In the genomic region with DNA sequence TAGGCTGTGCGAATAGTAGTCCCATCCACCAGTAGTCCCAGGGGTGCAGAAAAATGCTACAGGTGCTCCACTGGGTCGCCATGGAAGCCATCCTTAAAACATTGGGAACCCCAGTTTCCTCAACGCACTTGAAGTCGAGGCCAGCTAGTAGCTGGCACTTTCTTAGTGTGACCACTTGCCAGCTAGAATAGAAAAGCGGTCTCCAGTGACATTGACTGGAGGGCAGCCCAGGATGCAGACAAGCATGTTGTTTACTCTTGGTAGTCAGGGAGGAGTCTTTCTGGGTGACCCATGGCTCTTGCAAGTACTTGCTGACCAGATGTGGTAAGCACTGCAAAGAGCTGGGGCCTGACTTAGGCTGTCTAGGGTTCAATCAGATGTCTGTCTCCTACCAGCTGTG, we compare ENCODE assay signal across 8 mouse cellular contexts. TPM values are rescaled to one million over a fixed set of nuclear protein-coding genes. Genes with fewer than 3 reads are reported as not detected.
DNase-seq lines count a peak whose midpoint lies in the region; ATAC-seq and TF ChIP-seq lines count a peak whose summit lies in the region.

No protein-coding gene starts in this region.

- H3K4me2 ChIP-seq in embryonic facial prominence, embryonic 14.5 days (ENCODE audit: low read depth, low read length): peak overlapping the region; percentile 65
- H3K4me2 ChIP-seq in heart, postnatal 0 days (ENCODE audit: low read depth, low read length): peak overlapping the region; percentile 68; the same call in 1 of the 2 replicates
- peak overlapping the region; percentile 73 for H3K4me2 ChIP-seq in liver, postnatal 0 days (ENCODE audit: low read depth, low read length)

- no peaks in the 10 kb centered on the region for H3K27me3 ChIP-seq in liver, adult 2 months (ENCODE audit: control insufficient read depth, insufficient read depth, low read length)
- H3K27me3 ChIP-seq in embryonic facial prominence, embryonic 14.5 days (replicated peaks; ENCODE audit: control insufficient read depth, insufficient read depth, low read length): no peaks in the 10 kb centered on the region
- H3K27me3 ChIP-seq in heart, postnatal 0 days (ENCODE audit: control insufficient read depth, insufficient read depth, low read length): no peaks in the 10 kb centered on the region
- H3K27me3 ChIP-seq in liver, postnatal 0 days (ENCODE audit: insufficient read depth, low read length): no peaks in the 10 kb centered on the region

- no peak overlapping the region for H3K9ac ChIP-seq in liver, adult 2 months (ENCODE audit: low read depth, low read length)
- H3K9ac ChIP-seq in embryonic facial prominence, embryonic 14.5 days (ENCODE audit: low read depth, low read length): peak overlapping the region; percentile 69
- peak overlapping the region; percentile 53; the same call in 1 of the 2 replicates for H3K9ac ChIP-seq in heart, postnatal 0 days (replicated peaks; ENCODE audit: low read depth, low read length)
- no peak overlapping the region for H3K9ac ChIP-seq in liver, postnatal 0 days (replicated peaks)

- TF ChIP-seq POLR2A in liver, adult 2 months (IDR thresholded peaks at IDR 0.05; ENCODE audit: extremely low read depth, insufficient read depth, low read length): no peak

- H3K27ac ChIP-seq in liver, adult 2 months (replicated peaks; ENCODE audit: insufficient read depth, low read depth, low read length): no peak overlapping the region
- H3K27ac ChIP-seq in embryonic facial prominence, embryonic 14.5 days (replicated peaks; ENCODE audit: low read depth, low read length): peak overlapping the region; percentile 81
- H3K27ac ChIP-seq in heart, postnatal 0 days (ENCODE audit: low read depth): no peak overlapping the region
- no peak overlapping the region for H3K27ac ChIP-seq in liver, postnatal 0 days (ENCODE audit: low read depth)

- peak; percentile 14 for DNase-seq in liver, adult 2 months (ENCODE audit: extremely low read depth, low read depth, low spot score)
- no peak for DNase-seq in liver
- DNase-seq in embryonic facial prominence, embryonic 14.5 days (ENCODE audit: low spot score): no peak
- DNase-seq in heart, postnatal 0 days (ENCODE audit: low spot score): no peak
- DNase-seq in liver, postnatal 0 days: no peak
- no peak for DNase-seq in urinary bladder, adult 18-20 months (ENCODE audit: low spot score in 2 of 2)
- DNase-seq in spleen, postnatal 36 days (ENCODE audit: low spot score in 2 of 2): no peak
- no peak for DNase-seq in kidney, postnatal 10 days

- peaks cover 6% of the 10 kb centered on the region for H3K36me3 ChIP-seq in liver, adult 2 months (ENCODE audit: control insufficient read depth, insufficient read depth, low read length)
- H3K36me3 ChIP-seq in embryonic facial prominence, embryonic 14.5 days (ENCODE audit: control insufficient read depth, insufficient read depth, low read length): peaks cover 19% of the 10 kb centered on the region
- peaks cover 16% of the 10 kb centered on the region; the same call in 1 of the 2 replicates for H3K36me3 ChIP-seq in heart, postnatal 0 days (replicated peaks; ENCODE audit: control insufficient read depth, insufficient read depth, low read length)
- peaks cover 8% of the 10 kb centered on the region; the same call in 1 of the 2 replicates for H3K36me3 ChIP-seq in liver, postnatal 0 days (replicated peaks; ENCODE audit: insufficient read depth, low read length)

- peaks cover 9% of the 10 kb centered on the region; the same call in 1 of the 2 replicates for H3K79me2 ChIP-seq in liver, adult 2 months (ENCODE audit: control insufficient read depth, insufficient read depth, low read length)

- H3K9me3 ChIP-seq in embryonic facial prominence, embryonic 14.5 days (ENCODE audit: control insufficient read depth, low read length): no peaks in the 10 kb centered on the region
- H3K9me3 ChIP-seq in heart, postnatal 0 days (replicated peaks; ENCODE audit: control insufficient read depth, low read length): no peaks in the 10 kb centered on the region
- H3K9me3 ChIP-seq in liver, postnatal 0 days (ENCODE audit: low read length): no peaks in the 10 kb centered on the region

- ATAC-seq in embryonic facial prominence, embryonic 14.5 days (ENCODE audit: low read depth): 0 out of 2 replicates have a peak, but pooled peaks have one; percentile 1
- ATAC-seq in heart, postnatal 0 days (ENCODE audit: insufficient read depth, low read depth): no peak
- ATAC-seq in liver, postnatal 0 days: no peak

- WGBS in liver, adult 2 months: 73% methylated on average over 5 of the region's 5 CpGs
- 52% methylated on average over 5 of the region's 5 CpGs for WGBS in embryonic facial prominence, embryonic 14.5 days
- WGBS in heart, postnatal 0 days: 57% methylated on average over 5 of the region's 5 CpGs
- 61% methylated on average over 5 of the region's 5 CpGs for WGBS in liver, postnatal 0 days (ENCODE audit: insufficient replicate concordance)

- no peak for TF ChIP-seq EP300 in heart, postnatal 0 days (IDR thresholded peaks at IDR 0.05; ENCODE audit: low read depth)
- no peak for TF ChIP-seq EP300 in liver, postnatal 0 days (IDR thresholded peaks at IDR 0.05; ENCODE audit: low read depth)

- no peak for TF ChIP-seq CTCF in liver, adult 2 months (IDR thresholded peaks at IDR 0.05; ENCODE audit: low read depth, low read length)
- TF ChIP-seq CTCF in heart, postnatal 0 days (IDR thresholded peaks at IDR 0.05; ENCODE audit: low read depth): no peak
- TF ChIP-seq CTCF in liver, postnatal 0 days (IDR thresholded peaks at IDR 0.05; ENCODE audit: low read depth): no peak

- H3K4me1 ChIP-seq in liver, adult 2 months (ENCODE audit: control insufficient read depth, insufficient read depth, low read length): 0 out of 2 replicates have a peak, but pooled peaks cover 7% of the 10 kb centered on the region
- peaks cover 13% of the 10 kb centered on the region for H3K4me1 ChIP-seq in embryonic facial prominence, embryonic 14.5 days (ENCODE audit: control insufficient read depth, insufficient read depth, low read length)
- peaks cover 13% of the 10 kb centered on the region for H3K4me1 ChIP-seq in heart, postnatal 0 days (ENCODE audit: control insufficient read depth, insufficient read depth)
- peaks cover 16% of the 10 kb centered on the region for H3K4me1 ChIP-seq in liver, postnatal 0 days (ENCODE audit: insufficient read depth)

- H3K4me3 ChIP-seq in liver, adult 2 months (ENCODE audit: insufficient read depth, low read depth, low read length): no peak overlapping the region
- peak overlapping the region; percentile 58 for H3K4me3 ChIP-seq in embryonic facial prominence, embryonic 14.5 days (ENCODE audit: low read depth, low read length)
- peak overlapping the region; percentile 75 for H3K4me3 ChIP-seq in heart, postnatal 0 days (ENCODE audit: low read depth, low read length)
- peak overlapping the region; percentile 57 for H3K4me3 ChIP-seq in liver, postnatal 0 days (ENCODE audit: low read depth, low read length)

RNA-seq across cellular contexts. Expression of a gene that starts 0.7 kb away (rescaled TPM):
- total RNA-seq in liver, adult 2 months (2014; rRNA removed): 52.1 and 69.7 TPM in 2 replicates
- polyA plus RNA-seq in liver, adult 2 months (2012; rRNA removed): 121 and 122 TPM in 2 replicates
- polyA plus RNA-seq in embryonic facial prominence, embryonic 14.5 days (2014; fragmentation: Nextera tagmentation; extraction: Ambion mirVana): 78.8 and 95.0 TPM in 2 replicates
- total RNA-seq in heart, postnatal 0 days (2014; rRNA removed; ENCODE audit: low replicate concordance): 60.1 and 116 TPM in 2 replicates
- polyA plus RNA-seq in heart, postnatal 0 days (2015; fragmentation: Nextera tagmentation; extraction: Ambion mirVana): 40.8 and 44.3 TPM in 2 replicates
- polyA plus RNA-seq in liver, postnatal 0 days (2015; fragmentation: Nextera tagmentation; extraction: Ambion mirVana): 28.9 and 30.6 TPM in 2 replicates

RNA-seq across cellular contexts. Expression of a gene that starts 14.1 kb away (rescaled TPM):
- total RNA-seq in liver, adult 2 months (2014; rRNA removed): 1.0 and 3.4 TPM in 2 replicates
- polyA plus RNA-seq in liver, adult 2 months (2012; rRNA removed): 1.4 and 2.6 TPM in 2 replicates
- 2.0 and 2.3 TPM in 2 replicates for polyA plus RNA-seq in embryonic facial prominence, embryonic 14.5 days (2014; fragmentation: Nextera tagmentation; extraction: Ambion mirVana)
- 0.76 TPM in 1 of 2 replicates, not detected in the other for total RNA-seq in heart, postnatal 0 days (2014; rRNA removed; ENCODE audit: low replicate concordance)
- polyA plus RNA-seq in heart, postnatal 0 days (2015; fragmentation: Nextera tagmentation; extraction: Ambion mirVana): 0.27 and 0.31 TPM in 2 replicates
- 0.26 and 0.28 TPM in 2 replicates for polyA plus RNA-seq in liver, postnatal 0 days (2015; fragmentation: Nextera tagmentation; extraction: Ambion mirVana)

RNA-seq across cellular contexts. Expression of a gene that starts 22.4 kb away (rescaled TPM):
- total RNA-seq in liver, adult 2 months (2014; rRNA removed): 0.65 and 0.87 TPM in 2 replicates
- polyA plus RNA-seq in liver, adult 2 months (2012; rRNA removed): 0.73 and 0.95 TPM in 2 replicates
- polyA plus RNA-seq in embryonic facial prominence, embryonic 14.5 days (2014; fragmentation: Nextera tagmentation; extraction: Ambion mirVana): 4.2 and 5.6 TPM in 2 replicates
- total RNA-seq in heart, postnatal 0 days (2014; rRNA removed; ENCODE audit: low replicate concordance): 5.4 and 5.8 TPM in 2 replicates
- polyA plus RNA-seq in heart, postnatal 0 days (2015; fragmentation: Nextera tagmentation; extraction: Ambion mirVana): 1.1 and 1.4 TPM in 2 replicates
- polyA plus RNA-seq in liver, postnatal 0 days (2015; fragmentation: Nextera tagmentation; extraction: Ambion mirVana): 0.46 and 0.66 TPM in 2 replicates

RNA-seq across cellular contexts. Expression of a gene that starts 33.2 kb away (rescaled TPM):
- total RNA-seq in liver, adult 2 months (2014; rRNA removed): 40.0 and 46.4 TPM in 2 replicates
- 27.6 and 30.7 TPM in 2 replicates for polyA plus RNA-seq in liver, adult 2 months (2012; rRNA removed)
- 104 and 109 TPM in 2 replicates for polyA plus RNA-seq in embryonic facial prominence, embryonic 14.5 days (2014; fragmentation: Nextera tagmentation; extraction: Ambion mirVana)
- total RNA-seq in heart, postnatal 0 days (2014; rRNA removed; ENCODE audit: low replicate concordance): 35.0 and 61.4 TPM in 2 replicates
- 128 and 131 TPM in 2 replicates for polyA plus RNA-seq in heart, postnatal 0 days (2015; fragmentation: Nextera tagmentation; extraction: Ambion mirVana)
- 45.4 and 48.9 TPM in 2 replicates for polyA plus RNA-seq in liver, postnatal 0 days (2015; fragmentation: Nextera tagmentation; extraction: Ambion mirVana)

RNA-seq across cellular contexts. Expression of a gene that starts 50.3 kb away (rescaled TPM):
- 2.5 and 3.4 TPM in 2 replicates for total RNA-seq in liver, adult 2 months (2014; rRNA removed)
- 4.8 and 7.7 TPM in 2 replicates for polyA plus RNA-seq in liver, adult 2 months (2012; rRNA removed)
- polyA plus RNA-seq in embryonic facial prominence, embryonic 14.5 days (2014; fragmentation: Nextera tagmentation; extraction: Ambion mirVana): 8.6 and 11.6 TPM in 2 replicates
- 8.7 and 11.6 TPM in 2 replicates for total RNA-seq in heart, postnatal 0 days (2014; rRNA removed; ENCODE audit: low replicate concordance)
- polyA plus RNA-seq in heart, postnatal 0 days (2015; fragmentation: Nextera tagmentation; extraction: Ambion mirVana): 5.9 TPM in 2 replicates
- polyA plus RNA-seq in liver, postnatal 0 days (2015; fragmentation: Nextera tagmentation; extraction: Ambion mirVana): 4.3 and 5.4 TPM in 2 replicates

Comparison
In these comparisons a context has a peak if more than half of its experiments do, and no peak if none do; other contexts are left out.
1. H3K9ac ChIP-seq: peak in embryonic facial prominence, embryonic 14.5 days (single experiment) and heart, postnatal 0 days (single experiment); none in liver, adult 2 months (single experiment) and liver, postnatal 0 days (single experiment).
2. Peak in every context shown above with its lines, with median percentiles within 50 percentile points of each other: H3K4me2 ChIP-seq.